Mouse (Mus musculus) C2C12 (cell line): ENCODE data around the gene Dlk2.

Experiments
- CTCF ChIP-seq: IDR thresholded peaks from one replicate; pipeline ENCODE4 v1.5.1; 2011; ENCODE audit not compliant: control insufficient read depth, insufficient read depth, insufficient read length
- USF1 ChIP-seq: IDR thresholded peaks from one replicate; pipeline ENCODE4 v1.6.1; 2011; ENCODE audit warnings: low read depth, mild to moderate bottlenecking, control low read depth, moderate library complexity

- TF ChIP-seq CTCF = no peak
- TF ChIP-seq USF1 = peak; percentile 7
Observed at GRCm38 (mm10) chr17:46275506-46275905, 21.7 kb upstream of the Dlk2 start.
